Mouse (Mus musculus) urinary bladder, postnatal 36 days (tissue): ENCODE results near the gene Fam160a1.

Experiments
- DNase-seq, 2 experiments: peaks; one replicate each; pipeline ENCODE4 v3.0.0; 2022; ENCODE audit warnings: low spot score in 2 of 2, mixed read lengths in 1 of 2

Fam160a1 gene

DNA sequence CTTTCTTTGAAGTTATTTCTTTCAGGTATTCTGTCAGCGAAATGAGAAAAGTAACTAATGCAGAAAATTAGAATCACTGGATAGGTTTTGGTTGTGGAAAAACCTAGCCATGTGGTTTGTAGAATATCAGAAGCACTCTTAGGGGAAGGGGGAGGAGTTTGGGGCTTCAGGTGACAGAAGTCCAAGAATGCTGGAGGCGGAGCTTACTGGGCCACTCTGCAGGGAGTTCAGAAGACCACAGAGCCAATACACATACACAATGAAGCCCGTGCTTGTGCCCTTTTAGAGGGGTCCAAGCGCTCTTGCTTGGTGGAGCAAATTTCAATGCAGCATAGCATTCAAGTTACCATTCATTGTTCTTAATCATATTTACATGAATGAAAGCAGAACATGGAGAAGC, 68.2 kb downstream of the Fam160a1 start:
- DNase-seq: no peak

DNA sequence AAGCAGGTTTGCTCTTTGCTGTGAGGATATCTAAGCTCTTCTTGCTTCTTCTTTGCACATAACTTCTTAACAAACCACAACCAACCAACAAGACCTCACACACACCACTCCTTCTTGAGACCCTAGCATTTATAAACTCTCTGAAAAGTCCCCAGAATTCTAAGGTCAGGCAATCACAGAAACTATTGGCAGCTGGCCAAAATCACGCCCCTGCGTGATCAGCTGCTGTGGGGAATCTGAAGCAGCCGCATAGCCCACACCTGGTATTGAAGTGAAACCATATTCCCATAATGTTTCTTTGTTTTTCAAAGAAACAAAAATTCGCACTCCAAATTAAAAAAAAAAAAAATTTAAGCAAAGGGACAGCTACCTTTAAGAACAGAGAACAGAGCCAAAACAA, 71.0 kb downstream of the Fam160a1 start:
- no peak for DNase-seq

DNA sequence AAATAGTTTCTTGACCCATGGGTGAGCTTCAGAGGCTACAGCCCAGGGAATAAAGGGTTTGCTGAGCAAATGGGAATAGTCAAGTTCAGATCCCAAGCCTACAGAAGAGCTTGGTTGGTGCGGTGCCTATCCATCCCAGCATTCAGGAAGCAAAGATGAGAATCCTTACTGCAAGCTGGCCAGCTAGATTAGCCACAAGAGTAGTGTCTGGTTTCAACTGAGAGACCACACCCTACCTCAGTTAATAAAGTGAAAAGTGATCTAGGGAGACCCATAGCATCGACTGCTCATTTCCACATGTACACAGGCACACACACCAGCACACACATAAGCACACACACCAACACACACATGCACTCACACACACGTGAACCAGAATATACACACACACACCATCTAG, 75.3 kb downstream of the Fam160a1 start:
- no peak for DNase-seq

DNA sequence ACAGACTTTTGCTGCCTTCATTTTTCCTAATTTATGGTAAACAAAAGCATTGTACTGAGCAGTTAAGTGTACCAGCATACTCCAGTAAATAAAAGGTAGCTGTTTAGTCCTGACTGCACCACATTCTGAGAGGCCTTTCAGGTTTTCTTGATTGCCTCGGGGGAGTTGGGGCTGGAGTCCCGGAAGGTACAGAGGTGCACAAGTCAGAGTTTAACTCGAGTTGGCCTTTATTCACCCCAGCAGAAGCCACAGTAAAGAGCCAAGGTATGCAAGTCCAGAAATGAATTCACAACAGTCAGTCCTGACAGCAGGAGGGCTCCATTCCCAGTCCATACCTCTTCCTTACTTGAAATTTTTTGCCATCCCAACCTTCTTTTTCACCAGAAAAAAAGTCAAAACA, 78.5 kb downstream of the Fam160a1 start:
- DNase-seq: no peak

DNA sequence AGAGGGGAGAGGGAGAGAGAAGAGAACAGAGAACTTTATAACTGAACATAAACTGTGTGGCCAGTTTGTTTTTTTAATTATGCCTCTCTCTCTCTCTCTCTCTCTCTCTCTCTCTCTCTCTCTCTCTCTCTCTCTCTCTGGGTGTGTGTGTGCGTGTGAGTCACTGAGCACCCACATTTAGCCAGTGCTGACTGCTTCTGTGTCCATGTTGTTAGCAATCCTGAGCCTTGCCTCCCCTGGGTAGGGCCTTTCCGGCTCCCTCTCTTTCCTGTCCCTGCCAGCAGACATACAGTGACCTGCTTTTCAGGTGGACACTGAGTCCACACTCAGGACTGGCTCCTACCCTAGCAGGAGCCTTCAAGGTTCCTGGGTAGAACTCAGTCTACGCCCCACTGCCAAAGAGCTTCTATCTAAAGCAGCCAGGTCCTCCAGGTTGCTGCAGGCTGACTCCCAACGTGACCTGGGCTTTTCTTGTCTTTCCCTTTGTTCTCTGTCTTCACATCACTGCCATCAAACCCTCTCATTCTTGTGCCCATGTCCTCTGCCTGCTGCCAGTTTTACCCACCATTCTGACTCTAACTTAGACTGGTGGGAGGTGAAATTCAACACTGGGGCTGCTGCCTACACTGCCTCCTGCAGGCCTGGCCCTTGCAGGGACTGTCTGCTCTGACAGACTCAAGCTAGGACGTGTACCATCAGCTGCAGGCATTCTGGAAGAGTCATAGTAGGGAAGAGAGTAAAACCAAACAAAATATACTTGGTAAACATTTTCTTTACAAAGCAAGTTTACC, 83.0 kb downstream of the Fam160a1 start:
- DNase-seq: no peak

DNA sequence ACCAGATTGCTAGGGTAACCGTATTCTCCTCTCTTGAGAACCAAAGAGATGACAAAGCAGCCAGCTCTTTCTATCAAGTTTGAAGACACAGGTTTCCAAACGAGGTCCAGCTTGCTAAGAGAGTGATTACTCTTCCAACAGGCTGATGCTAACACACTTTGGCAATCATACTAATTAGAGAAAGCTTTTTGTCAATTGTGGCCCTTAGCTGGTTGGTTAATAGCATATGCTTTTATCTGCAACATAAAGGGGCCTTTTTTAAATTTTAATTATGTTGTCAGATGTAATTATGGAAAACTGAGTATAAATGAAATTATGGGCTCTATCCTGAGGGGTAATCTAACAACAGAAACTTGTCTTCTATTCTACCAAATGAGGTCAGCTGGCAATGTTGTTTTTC, 89.9 kb downstream of the Fam160a1 start:
- no peak for DNase-seq

DNA sequence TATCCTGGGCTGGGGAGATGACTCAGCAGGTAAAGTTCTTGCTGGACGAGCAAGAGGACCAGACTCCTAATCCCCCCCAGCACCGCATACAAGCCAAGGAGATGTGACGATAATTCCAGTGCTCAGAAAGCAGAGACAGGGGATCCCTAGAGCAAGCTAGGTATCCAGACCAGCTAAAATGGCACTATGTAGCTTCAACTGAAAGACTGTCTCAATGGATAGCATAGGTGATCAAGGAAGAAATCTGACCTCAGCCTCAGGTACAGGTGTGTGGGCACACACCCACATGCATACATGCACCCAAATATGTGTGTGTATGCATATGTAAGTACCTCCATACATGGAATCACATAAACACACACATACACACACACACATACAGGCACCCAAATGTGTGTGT, 91.1 kb downstream of the Fam160a1 start:
- no peak for DNase-seq

DNA sequence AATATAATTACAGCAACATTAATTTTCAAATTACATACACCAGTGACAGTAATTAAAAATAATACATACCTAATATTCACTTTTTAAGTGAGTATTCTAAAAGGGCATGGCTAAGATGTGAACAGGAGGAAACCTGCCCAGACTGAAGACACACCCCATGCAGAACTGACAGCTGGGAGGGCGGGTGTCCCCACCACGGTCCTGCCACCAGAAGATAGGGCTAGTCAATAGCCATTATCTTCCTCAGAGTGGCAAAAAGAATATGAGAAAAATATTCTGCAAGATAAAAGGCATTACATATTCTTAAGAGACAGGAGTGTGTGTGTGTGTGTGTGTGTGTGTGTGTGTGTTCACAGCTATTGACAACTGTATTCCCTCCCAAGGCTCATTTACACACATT, 92.0 kb downstream of the Fam160a1 start:
- no peak for DNase-seq

DNA sequence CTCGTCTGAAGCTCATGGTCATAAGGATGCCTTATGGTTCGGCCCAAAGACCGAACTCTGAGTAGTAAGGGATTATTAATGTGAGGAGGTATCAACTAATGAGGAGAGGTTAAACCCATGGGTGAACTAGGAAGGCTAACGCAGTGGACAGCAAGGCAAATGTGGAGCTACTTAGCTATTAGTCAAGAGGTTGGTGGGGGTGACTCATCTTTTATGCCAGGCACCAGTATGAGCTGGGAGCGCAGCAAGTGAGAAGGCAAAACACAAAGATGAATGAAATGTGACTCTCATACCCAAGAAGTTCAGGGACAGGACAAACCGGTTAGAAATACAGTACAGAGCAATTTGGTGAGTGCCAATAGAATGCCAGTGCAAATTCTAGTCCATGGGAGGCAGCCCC, 94.5 kb downstream of the Fam160a1 start:
- DNase-seq: no peak

DNA sequence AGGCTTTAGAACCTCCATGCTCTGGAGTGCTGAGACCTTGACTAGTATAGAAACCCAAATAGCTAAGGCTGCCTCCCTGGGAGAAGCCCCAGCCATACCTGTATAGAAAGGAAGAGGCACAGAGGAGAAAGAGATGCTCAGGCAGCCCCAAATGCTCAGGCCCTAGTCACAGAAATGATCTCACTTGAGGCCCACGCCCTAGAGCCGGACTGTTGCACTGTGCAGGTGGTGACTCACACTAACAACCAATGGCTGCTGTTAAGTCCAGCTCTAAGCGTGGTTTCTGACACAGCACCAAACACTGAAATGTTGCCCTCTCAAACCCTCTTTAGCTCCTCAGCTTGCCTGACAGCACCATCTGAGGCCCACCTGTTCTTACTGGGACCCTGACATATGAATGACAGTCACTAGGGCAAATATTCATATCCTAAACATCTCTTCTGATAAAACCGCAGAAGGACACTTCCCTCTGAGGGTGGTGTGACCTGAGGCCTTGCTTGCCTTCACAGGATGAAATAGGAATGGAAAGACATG, 101.3 kb downstream of the Fam160a1 start:
- DNase-seq: no peak

DNA sequence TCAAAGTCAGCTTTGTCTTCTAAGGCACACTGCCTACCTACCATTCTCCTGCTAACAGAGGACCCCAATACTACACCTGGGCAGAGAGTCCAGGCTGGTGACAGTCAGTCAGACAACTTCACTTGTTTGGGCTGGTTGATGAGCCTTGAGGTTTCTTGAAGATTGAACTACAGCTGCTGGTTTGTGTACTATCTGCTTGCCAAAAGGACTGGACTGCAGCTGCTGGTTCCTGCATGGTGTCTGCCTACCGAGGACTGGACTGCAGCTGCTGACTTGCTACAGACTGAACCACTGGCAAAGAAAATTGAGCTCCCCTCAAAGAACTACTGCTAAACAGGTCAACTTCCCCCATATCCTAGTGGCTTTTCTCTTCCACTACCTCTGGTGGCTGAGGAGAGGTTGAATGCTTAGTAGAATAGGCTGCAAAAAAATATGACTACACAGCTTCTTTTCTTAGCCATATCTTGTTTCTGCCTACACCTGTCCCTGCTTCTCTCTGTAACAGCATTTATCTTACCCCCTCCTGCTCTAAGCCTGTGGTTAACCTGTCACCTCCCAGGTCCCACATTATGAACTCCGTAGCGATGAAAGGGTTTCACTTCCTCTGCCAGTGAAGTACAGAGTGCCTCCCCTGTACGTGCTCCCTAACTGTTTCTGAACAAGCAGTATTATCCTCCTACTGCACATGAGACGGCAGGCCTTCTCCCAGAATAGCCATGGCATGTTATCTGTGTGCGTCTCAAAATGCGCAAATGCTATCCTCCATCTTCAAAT, 103.0 kb downstream of the Fam160a1 start:
- no peak for DNase-seq

DNA sequence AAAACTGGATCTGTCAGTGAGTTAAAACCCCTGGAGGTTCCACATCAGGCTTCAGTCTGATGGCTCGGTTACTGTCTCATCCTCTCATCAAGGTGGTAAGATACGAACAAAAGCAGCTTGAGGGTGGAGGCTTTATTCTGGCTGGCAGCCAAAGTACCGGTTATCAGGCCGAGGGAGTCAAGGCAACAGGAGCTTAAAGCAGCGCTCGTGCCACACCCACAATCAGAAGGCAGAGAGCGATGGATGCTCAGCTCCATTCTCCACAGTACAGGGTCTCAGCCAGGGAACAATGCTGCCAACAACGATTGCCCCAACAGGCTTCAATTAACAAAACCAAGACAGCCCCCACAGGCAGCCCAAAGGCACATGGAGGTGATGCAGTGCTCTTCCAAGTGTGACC, 106.4 kb downstream of the Fam160a1 start:
- no peak for DNase-seq

DNA sequence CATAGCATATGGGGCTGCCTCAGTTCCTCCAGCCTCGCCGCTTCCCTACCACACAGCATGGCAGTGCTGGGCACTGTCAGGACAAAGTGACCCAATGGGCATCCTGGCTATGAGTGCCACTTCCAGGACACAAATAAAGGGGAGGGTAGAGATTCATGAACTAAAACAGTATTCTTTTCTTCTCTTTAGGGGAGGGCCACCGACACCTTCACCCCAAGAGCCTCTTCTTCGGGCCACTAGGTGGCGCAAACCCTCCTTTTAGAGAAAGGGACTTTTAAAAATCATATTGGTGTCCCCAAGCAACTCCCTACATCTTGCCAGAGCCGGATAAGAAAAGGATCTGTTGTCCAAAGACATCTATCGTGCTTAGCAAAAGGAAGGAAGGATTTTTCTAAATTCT, 109.7 kb downstream of the Fam160a1 start:
- DNase-seq: peak; percentile 36 to 38

DNA sequence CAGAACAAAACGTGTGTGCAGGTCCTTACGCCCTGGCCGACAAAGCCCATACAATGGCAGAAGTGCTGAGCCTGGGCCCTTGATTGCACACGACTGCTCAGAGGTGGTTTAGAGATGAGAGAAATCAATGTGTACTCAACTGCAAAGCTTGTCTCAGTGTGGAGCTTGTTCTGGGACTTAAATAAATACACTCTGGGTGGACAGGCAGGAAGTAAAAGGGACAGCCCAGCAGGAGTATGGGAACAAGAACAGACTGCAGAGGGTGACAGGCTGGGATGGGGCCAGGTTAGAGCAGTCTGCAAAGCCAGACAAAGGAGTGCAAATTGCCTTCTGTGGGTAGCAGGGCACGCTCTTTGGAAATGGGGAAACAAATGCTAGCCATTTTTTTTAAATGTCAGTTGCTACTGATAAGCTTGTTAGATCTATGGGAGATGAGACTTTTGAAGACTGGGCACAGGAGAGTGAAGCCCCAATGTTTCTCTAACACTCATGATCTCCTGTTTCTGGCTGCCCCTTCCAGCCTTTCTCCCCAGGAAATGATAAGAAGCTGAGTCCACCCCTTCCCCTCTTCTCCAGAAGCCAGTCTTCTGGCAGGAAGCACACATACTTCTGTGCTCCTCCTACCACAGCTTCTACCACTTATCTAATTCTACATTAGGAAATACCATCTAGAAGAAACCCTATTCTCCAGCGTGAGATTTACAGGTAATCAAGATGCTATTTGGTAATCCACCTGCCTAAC, 113.8 kb downstream of the Fam160a1 start:
- DNase-seq: no peak

DNA sequence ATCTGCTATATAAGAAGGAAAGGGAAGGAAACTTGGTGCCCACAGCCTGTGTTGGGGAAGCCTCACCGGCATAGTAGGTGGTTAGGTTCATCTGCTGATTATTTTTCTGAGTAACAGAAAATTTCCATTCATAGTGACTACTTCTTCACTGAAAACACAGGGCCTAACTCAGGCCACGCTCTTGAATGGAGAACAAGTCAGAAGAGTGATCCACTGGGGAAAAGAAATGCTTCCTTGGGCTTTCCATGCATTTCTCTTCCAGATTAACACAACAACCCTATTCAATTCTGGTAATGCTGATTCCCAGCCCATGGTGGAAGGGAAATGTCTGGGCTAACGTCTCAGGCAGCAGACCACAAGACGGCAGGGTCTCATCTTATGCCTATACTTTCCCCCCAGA, 118.6 kb downstream of the Fam160a1 start:
- no peak for DNase-seq

DNA sequence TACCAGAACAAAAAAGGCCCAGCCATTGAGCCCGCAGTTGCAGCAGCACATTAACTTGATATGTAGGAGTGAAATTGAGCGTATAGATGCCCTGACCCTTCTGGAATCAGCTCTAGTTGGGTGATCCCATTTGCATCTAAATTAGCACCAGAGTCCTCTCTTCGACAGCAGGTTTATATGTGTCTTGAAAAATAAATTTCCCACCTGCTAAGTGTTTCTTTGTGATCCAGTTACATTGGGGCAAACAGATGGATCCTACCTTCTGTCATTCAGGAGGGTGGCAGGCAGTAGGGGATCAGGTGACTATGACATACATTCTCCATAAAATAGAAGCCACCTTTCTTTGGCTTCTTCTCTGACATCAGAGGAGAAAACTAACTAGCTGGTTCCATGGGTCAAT, 122.0 kb downstream of the Fam160a1 start:
- DNase-seq: no peak

DNA sequence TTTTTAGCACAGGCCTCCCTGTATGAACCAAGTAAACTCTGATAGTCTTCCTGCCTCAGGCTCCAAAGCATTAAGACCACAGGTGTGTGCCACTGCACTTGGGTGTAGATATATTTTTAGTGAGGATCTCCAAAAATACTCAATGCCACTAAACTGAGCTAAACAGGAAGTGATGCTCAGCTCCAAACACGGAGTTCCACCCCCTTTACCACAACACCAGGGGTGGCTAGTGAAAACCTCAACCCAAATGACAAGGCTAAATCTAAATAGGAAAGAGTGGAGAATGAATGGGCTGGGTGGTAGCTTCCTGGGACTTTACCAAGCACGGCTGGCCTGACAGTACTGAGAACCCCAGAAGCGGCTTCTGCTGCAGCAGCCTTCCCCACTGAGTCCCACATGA, 124.1 kb downstream of the Fam160a1 start:
- no peak for DNase-seq

DNA sequence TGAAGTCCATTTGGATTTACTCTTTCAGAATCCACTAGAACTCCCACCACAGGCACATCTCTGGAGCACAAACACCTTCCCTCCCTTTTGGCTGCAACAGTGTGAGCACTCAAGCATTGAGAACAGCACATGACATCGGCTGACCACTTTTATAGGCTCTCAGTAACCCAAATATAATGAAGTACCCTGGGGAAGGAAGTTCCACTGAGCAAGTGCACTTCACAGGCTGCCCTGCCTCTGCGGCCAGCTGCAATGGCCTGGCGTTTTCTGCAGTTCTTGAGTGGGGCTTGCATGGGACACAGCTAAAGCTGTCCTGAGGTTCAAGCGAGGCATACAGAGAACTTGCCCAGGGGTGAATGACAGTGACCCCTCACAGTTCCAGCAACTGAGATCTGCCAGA, 126.0 kb downstream of the Fam160a1 start:
- DNase-seq: no peak

DNA sequence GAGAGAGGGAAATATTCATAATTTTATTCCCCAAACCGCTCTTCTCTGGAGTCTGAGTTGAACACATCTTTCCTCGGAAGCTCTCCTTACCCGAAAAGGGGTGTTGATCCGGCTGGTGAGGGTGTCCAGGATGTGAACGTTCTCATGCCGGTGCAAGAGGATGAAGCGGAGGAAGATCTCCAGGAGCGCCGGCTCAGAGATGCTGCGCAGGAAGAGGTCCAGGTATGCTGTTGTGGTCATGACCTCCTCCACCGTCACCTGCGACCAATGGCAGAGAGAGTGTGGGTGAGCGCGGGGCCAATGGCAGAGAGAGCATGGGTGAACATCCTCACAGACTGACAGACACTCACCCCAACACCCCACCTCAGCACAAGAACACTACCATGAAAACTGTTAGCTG, 128.8 kb downstream of the Fam160a1 start:
- no peak for DNase-seq

DNA sequence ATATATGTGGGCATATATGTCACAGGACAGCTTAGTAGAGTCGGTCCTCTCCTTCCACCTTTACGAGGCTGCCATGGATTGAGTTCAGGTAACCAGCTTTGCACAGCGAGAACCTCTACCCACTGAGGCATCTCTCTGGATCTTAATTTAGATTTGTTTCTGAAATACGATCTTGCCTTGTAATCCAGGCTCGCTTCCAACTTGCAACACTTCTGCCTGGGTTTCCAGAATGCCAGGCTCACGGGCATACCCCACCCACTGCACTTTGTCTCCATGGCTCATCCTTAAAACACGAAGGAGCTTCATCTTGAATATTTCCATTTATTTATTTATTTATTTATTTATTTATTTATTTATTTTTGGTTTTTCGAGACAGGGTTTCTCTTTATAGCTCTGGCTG, 131.8 kb downstream of the Fam160a1 start:
- DNase-seq: no peak

DNA sequence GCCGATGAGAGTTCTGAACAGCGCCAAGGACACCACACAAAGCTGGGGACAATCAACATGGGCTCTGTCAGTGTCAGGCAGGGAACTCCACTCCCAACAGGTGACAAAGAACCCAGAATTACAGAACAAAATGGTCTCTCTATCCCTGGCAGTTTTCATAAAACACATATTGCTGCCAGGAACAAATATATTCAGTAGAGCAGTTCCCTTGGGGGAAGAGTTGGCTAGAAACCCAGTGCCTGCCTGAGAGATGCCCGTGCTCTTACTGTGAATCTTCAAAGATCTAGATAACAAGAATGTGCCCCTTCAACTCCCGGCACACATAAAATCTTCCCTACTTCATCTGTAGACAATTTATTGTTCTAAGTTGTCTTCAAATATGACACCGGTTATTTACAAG, 133.5 kb downstream of the Fam160a1 start:
- DNase-seq: no peak

DNA sequence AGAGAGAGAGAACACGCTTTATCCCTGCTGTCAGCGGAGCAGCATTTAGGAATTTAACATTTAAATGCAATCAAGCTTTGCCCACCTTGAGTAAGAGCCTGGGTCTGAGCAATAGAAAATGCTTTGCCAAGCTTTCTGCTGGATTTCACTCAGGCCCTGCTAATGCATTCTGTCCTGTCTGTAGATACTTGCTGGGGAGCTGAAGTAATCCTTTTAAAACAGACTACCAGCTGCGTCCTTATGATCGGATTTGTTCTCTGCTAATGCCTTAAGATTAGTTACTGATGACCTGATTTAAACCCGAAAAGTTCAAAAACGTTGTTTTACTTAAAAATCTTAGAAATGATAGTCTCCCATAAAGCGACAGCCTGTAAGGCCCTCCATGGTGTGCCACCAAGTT, 136.0 kb downstream of the Fam160a1 start:
- DNase-seq: no peak
